Mouse (Mus musculus) frontal cortex, adult (tissue): ENCODE measurements at regions not wholly inside any gene's neighbourhood (a gene's known extent, or its start where the extent isn't known, plus 50 kb on each side); places are given as distances from the start of the nearest gene placed in this dataset.

Experiments
- ATAC-seq: cut with Nextera tagmentation; 2 replicates; pipeline ENCODE4 v1.9.2; 2017; ENCODE audit warnings: mild to moderate bottlenecking, moderate library complexity, mixed read lengths; ENCODE audit not compliant: low TSS enrichment

- ATAC-seq: no peak
These were observed 128.9 kb downstream of the Cd83 start for GRCm38 (mm10) chr13:43913476-43913875.

- no peak for ATAC-seq
These were observed 135.3 kb downstream of the Cd83 start for GRCm38 (mm10) chr13:43919781-43920420.

DNA sequence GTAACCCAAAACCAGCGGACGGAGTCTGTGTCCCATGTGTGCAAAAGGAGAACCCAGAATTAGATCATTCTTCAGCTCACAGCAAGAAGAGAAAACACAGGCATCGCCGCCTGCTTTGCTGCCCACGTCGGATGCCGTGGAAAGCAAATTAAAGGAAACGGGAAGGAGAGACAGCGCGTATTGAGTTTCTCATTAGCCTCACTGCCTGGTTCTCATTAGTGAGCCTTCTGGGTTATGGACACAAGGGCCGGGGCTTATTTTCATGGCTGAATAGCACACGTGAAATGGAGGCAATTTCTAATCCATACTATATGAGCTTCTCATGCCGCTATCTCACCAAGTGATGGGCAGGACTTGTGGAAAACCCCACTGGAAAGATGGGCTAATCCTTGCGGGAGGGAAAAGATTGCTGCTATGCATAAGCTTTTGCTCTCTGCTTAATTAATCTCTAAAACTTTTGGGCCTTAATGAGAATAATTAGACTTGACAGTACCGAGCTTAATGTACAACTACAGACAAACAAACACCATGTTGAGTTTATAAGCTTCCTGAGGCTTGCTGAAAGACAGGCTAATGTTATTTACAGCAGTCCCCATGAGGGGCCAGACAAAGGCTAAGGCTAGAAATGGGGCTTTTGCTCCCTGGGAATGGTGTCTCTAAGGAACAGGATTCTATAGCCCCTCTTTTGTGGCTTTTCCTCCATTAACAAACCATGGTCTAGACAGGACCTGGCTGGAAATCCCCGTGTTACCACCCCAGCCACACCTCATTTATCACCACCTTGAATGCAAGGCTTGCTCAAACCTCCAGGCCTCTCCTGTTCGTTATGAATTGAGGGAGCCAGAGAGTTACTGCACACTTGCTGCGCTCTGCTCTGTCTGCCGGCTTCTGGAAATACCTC is 145.8 kb downstream of the Cd83 start:
- ATAC-seq: no peak

DNA sequence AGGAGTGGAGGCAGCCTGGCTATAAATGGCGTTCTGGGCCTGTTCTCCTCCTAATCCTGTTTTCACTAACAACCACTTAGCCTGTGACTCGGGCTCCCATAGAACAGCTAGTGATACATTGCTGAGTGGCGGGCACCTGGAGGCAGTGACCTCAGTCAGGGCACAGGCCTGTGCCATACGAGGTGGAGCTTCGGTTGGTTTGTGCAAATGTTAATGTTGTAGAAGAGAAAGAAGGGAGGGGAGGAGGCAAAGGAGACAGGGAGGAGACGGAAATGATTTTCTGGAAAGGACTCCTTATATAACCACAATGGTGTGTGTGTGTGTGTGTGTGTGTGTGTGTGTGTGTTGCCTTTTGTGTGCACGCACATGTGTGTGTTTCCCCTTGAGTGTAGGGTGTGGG is 148.4 kb downstream of the Cd83 start:
- no peak for ATAC-seq

- ATAC-seq: no peak
These were observed 150.7 kb downstream of the Cd83 start for GRCm38 (mm10) chr13:43935284-43935683.

- no peak for ATAC-seq
These were observed 151.9 kb downstream of the Cd83 start for GRCm38 (mm10) chr13:43936504-43936903.

- ATAC-seq: no peak
These were observed 154.0 kb downstream of the Cd83 start for GRCm38 (mm10) chr13:43938611-43939010.

GRCm38 (mm10) chr13:43939375-43939774 is 154.8 kb downstream of the Cd83 start:
- peak; percentile 62; the same call in 1 of the 2 replicates for ATAC-seq

DNA sequence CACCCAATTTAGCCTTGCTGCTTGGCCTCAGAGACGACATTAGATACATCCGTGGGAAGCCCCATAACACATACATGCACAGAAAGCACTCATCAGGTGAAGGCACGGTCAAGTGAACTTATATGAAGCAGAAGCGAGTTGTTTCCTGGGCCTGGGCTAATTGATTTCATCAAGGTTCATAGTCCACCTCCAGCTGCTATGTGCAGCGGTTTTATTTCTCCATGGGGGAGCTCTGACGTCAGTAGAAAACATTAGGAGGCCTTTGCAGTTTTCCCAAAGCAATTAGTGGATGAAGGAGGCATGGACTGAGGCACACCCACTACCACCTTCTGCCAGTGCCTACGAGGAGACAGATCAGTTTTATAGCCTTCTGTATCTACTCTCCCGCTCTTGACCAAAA is 157.2 kb downstream of the Cd83 start:
- ATAC-seq: no peak

- ATAC-seq: no peak
These were observed 164.0 kb downstream of the Cd83 start for GRCm38 (mm10) chr13:43948606-43949005.

GRCm38 (mm10) chr13:43949740-43950643 is 165.4 kb downstream of the Cd83 start:
- no peak for ATAC-seq

- no peak for ATAC-seq
These were observed 167.9 kb downstream of the Cd83 start for GRCm38 (mm10) chr13:43952491-43952890.

- no peak for ATAC-seq
These were observed 168.5 kb downstream of the Cd83 start for GRCm38 (mm10) chr13:43952972-43953592.

- ATAC-seq: no peak
These were observed 170.3 kb downstream of the Cd83 start for GRCm38 (mm10) chr13:43954714-43955393.

GRCm38 (mm10) chr13:43957046-43957445 is 172.5 kb downstream of the Cd83 start:
- ATAC-seq: no peak

DNA sequence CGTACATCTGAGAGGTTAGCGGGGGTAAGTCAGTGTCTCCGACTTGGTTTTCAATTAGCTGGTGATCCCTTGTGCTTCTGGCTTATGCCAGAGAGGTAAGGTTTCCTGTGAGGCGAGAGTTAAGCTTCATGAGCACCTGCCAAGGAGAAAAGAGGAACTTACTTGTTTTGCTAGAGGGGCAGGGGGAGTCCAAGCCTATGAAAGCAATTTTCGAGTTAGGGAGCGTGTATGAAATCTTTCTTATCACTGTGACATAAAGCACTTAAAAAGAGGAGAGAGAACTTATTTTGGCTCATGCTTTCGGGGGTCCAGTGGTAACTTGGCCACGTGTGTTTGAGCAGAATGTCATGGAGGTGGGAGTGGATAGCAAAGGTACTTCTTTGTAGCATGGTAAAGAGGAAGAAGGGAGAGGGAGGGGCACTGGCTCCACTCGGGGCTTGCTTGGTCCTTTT is 174.6 kb downstream of the Cd83 start:
- no peak for ATAC-seq

GRCm38 (mm10) chr13:43961047-43961690 is 176.6 kb downstream of the Cd83 start:
- ATAC-seq: no peak

DNA sequence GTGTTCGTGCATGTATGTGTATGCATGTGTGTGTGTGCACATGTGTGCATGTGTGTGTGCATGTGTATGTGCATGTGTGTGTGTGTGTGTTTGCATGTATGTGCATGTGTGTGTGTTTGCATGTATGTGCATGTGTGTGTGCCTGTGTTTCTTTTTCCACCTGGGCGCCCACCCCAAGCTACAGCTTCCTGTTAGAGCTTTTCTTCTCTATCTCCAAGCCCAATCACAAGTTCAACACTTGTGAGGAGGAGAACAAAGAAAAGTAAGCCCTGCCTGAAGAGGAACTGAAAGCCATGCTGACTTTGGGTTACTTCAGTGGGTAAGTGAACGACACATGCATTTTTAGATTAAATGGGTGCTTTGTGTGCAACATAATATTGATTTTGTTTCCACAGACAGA is 177.4 kb downstream of the Cd83 start:
- ATAC-seq: no peak

DNA sequence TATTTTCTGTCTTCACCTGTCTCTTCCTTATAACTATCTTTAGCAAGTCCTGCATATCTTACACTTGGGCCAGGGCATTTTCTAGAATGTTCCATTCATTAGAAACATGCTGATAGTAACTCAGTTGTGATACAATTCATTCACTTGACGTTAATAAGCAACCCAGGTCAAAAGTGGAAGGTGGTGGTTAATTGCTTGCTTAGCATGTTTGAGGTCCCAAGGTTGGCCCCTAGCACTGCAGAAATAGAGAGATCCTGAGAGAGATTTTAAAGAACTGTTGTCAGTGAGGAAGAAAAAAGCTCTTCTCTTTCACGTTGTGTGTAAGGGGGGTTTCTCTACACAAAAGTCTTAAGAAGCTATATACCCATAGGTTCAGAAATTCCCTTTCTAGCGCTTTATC is 178.7 kb downstream of the Cd83 start:
- ATAC-seq: no peak

GRCm38 (mm10) chr13:43965256-43965905 is 180.8 kb downstream of the Cd83 start:
- no peak for ATAC-seq
